Mouse (Mus musculus): ENCODE results near the gene Gm20518.

Gm20518 gene

GRCm38 (mm10) chr16:17896091-17896490 lies 4.6 kb upstream of the Gm20518 start:
- DNase-seq (ENCODE audit: low spot score), result no peak

DNA sequence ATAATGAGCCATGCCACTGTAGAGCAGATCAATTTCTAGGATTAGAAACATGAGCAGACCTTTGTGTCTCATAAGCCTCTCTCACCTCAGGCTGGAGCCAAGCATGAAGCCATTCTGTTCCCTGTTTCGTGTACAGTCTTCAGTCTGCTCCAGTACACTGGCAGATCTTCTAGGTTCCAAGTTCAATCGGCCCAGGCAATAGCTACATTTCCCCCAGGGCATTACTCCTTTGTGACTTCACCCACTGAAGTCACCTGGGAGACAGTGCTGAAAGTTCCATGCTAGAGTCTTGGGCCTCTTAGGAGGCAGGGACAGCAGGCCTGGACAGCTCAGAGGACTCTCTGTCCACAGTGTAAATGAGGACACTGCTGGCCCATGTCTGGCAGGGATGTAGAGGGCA lies 2.5 kb upstream of the Gm20518 start, which contains the start of gene Tssk1:
TSS of gene Tssk1 (plus strand) at position 301 of the 400 bp plus-strand sequence.
- DNase-seq (ENCODE audit: low spot score), result no peak

- DNase-seq (ENCODE audit: low spot score), result no peak
These were observed 1.1 kb upstream of the Gm20518 start for GRCm38 (mm10) chr16:17892606-17893005.

DNA sequence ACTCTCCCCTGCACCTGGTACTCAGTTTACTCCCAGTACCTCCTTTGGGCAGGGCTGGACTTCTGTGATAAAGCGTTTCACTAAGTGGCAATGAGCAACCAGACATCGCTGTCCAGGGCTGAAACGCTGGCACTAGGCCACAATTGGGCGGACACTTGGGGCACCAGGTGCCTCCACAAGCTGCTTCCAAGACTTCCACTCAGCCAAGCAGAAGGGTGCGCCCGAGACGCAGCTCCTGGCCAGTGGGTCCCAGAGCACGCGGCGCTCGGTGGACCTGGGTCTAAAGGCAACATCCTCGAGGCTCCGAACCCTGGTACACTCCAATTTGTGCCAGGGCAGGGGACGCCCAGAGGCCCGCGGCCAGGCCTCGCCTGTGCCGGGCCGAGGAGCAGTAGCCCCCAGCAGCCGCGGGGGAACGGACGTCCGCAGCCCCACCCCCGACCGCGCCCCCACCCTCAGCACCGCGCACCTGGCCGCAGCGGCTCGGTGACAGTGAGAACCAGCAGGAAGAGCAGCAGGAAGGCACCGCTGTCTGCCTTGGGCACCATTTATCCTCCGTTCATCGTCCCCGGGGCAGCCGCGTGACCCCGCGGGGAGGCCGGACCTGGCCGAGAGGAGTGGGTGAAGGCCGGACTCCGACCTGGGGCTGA lies 429 bp downstream of the Gm20518 start:
- peak; percentile 90 for DNase-seq (ENCODE audit: low spot score)

DNA sequence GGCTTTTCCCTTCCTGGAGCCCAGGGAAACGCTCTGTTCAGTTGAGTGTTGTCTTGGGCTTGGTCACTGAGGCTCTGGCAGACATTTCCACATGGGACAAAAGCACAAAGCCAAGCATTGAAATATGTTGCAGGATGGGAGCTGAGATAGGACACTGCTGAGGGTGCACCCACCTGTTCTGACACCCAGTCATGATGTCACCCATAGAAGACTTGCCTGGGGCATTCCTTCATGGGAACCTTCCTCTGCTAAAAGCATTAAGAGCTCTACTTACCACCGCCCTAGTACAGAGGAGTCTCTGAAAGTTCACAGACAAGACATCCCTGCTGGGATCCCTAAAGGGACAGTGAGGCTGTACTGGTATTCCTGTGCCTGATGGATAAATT lies 1.1 kb downstream of the Gm20518 start:
- DNase-seq (ENCODE audit: low spot score), result no peak

- DNase-seq (ENCODE audit: low spot score), result no peak
These were observed 1.7 kb downstream of the Gm20518 start for GRCm38 (mm10) chr16:17889689-17890341.

DNA sequence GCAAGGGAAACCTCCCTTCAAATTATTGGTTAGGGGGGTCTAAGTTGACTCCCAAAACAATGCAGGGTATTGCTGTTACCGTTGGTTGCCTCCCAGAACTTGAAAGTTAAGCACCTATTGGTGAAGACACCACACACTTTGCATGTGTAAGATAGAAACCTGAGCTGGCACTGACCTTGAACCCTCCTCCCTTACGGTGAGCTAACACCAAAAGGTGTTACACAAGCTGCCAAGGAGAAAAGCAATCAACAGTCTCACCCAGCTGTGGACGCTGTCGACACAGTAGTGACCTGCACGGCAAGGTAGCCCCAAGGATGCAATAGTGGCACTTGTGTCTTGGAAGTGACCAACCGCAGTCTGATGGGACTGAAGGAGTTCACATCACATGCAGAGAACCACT lies 7.4 kb downstream of the Gm20518 start:
- no peak for DNase-seq (ENCODE audit: low spot score)

- DNase-seq (ENCODE audit: low spot score), result no peak
These were observed 9.3 kb downstream of the Gm20518 start for GRCm38 (mm10) chr16:17882196-17882595.

DNA sequence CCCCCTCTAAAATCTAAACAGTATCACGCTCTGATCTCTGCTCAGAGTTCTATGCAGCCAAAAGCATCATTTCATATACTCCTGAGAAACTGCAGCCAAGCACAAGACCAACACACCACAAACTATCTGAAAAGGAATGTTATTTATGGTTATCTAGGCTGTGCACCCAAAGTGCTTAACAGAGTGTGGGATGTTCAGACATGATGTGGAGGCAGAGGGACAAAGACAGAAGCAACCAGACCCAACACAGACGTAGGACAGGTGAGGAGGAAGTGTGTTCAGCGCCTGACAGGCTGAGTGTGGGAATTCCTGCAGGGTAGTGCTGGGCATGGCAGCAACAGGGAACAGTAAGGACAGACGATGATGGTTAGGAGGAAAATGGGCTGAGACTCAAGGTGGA lies 11.9 kb downstream of the Gm20518 start:
- DNase-seq (ENCODE audit: low spot score), result no peak

GRCm38 (mm10) chr16:17876096-17876495 lies 15.4 kb downstream of the Gm20518 start:
- DNase-seq (ENCODE audit: low spot score), result no peak

GRCm38 (mm10) chr16:17875174-17875573 lies 16.3 kb downstream of the Gm20518 start:
- DNase-seq (ENCODE audit: low spot score), result no peak

- no peak for DNase-seq (ENCODE audit: low spot score)
These were observed 18.5 kb downstream of the Gm20518 start for GRCm38 (mm10) chr16:17872995-17873394.

DNA sequence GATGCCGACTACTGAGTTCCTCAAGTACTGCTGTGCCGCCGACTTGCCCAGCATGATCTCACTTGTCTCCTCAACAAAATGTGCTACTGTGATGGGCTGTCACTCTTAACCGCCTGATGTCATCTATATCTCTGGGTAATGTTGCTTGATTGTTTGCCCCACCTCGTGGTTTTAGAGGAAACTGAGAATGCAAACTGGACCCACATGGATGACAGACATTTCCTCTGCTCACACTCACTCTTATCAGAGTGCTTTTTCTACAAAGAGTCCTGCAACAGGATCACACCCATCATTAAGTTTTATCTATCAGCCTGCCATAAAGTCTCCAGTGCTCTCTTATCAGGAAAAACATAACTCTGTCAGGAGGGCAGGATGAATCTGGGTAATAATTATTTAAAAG lies 20.2 kb downstream of the Gm20518 start:
- DNase-seq (ENCODE audit: low spot score), result no peak

DNA sequence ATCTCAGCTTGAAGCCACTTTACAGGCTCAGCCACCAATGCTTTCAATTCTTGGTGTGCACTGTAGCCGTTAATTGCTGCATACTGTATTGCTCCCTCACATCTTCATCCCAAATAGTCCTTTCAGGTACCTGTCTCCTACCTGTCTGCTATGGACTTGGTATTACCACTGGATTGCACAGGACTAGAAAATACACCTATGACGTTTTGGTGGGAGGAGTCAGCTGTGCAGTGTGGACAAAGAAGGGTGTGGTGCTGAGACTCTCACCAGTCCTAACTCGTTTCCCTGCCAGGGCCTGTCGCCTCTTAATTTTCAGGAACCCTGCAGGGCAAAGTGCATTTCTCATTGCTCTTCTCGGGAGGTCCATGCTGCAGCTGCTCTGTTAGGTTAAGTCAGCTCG lies 25.7 kb downstream of the Gm20518 start:
- no peak for DNase-seq (ENCODE audit: low spot score)

- DNase-seq (ENCODE audit: low spot score), result no peak
These were observed 26.2 kb downstream of the Gm20518 start for GRCm38 (mm10) chr16:17865293-17865692.

- DNase-seq (ENCODE audit: low spot score), result no peak
These were observed 32.9 kb downstream of the Gm20518 start for GRCm38 (mm10) chr16:17858592-17858991.

DNA sequence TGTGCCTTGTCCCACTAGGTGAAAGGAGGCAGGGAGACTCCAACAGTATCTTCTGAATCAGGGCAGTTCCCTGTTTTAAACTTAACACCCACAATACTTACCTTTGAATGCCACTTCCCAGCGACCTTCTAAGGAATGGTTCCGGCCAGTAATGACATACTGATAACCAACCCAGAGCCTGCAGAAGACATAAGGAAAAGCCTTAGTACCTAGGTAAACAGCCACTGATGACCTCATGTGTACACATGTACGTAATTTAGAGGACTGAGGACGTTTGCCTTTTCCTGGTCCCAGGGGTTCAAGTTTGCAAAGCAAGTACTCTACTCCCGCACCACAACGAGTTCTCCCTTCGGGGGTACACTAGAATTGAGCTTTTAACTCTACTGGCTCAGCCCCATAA lies 34.3 kb downstream of the Gm20518 start:
- DNase-seq (ENCODE audit: low spot score), result no peak

DNA sequence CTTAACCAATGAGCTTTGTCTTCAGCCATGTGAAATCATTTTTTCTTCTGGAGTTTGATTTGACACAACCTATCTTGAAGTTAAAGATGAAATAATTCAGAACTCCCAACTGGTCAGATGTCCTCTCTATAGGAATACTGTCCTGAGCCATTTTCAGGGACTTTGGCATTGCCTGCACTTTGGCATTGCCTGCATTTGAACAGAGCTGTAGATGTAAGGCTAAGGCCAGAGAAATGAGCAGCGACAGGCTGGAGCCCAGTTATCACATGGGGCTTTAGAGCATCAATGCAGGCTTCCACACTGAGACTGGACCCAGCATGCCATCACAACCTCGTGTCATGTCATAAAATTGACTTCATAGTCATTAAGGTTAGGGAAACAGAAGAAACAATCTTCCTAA lies 38.2 kb downstream of the Gm20518 start:
- no peak for DNase-seq (ENCODE audit: low spot score)

- DNase-seq (ENCODE audit: low spot score), result no peak
These were observed 39.6 kb downstream of the Gm20518 start for GRCm38 (mm10) chr16:17851860-17852259.

GRCm38 (mm10) chr16:17851331-17851730 lies 40.1 kb downstream of the Gm20518 start:
- no peak for DNase-seq (ENCODE audit: low spot score)

DNA sequence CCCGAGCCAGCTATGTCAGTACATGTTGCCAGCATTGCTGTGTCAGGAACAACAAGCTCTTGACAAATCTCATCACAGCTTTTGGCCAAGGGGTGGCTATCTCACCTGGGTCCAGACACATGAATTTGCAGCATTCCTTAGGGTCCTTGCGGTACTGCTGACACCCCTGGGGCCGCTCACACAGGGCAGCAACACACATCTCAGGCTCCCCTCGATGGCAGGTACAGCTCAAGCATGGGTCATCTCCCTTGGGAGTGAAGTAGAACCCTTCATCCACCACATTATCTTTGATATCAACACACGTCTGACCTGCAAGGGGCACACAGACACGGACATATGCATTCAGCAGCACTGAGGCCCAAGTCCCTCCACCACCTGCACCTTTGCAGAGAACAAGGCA lies 42.0 kb downstream of the Gm20518 start:
- DNase-seq (ENCODE audit: low spot score), result peak; percentile 29

- peak; percentile 42 for DNase-seq (ENCODE audit: low spot score)
These were observed 42.5 kb downstream of the Gm20518 start for GRCm38 (mm10) chr16:17848928-17849327.

DNA sequence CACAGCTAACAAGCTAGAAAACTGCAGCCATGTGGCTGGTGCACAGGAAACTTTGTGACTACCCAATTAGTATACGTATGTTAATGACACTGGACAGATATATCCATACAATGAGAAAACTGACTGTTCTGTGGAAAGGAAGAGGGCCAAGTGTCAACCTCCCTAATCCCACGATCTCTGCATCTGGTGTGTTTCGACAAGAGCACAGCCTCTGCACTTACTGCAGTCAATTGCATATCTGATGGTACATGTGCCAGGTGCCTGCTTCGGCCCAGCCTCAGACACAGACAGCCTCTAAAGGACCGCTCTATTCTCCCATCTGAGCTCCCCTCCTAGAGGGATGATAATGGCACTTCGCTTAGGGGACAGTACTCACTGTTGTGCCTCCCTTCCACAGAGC lies 43.0 kb downstream of the Gm20518 start:
- DNase-seq (ENCODE audit: low spot score), result peak; percentile 30
